Mouse (Mus musculus): Measurements from ENCODE around the gene Dpm3. TPM values are rescaled to one million over a fixed set of nuclear protein-coding genes. Genes with fewer than 3 reads are reported as not detected.

The Dpm3 gene
- total RNA-seq, 2 experiments from 2014 or later = 50.0 to 52.3 TPM

Small RNA genes within 50 kb of the gene (microRNA-seq; reads per million reads assigned to microRNA genes)
- 8.7 to 42.4 reads per million in 2 experiments for gene Mir92b (ENCODE audit: borderline number of aligned reads in 2 of 2)

Other genes starting within 250 kb of the Dpm3 start
- gene Rusc1, start 166.0 kb upstream of the Dpm3 start, total RNA-seq (2021) = 10 to 100 TPM; 24.4 to 25.1 TPM
- gene Gm43738, start 158.3 kb upstream of the Dpm3 start, total RNA-seq (2021) = not detected
- gene Fdps, start 157.4 kb upstream of the Dpm3 start, total RNA-seq (2021) = 10 to 100 TPM; 20.0 to 20.7 TPM
- not detected for gene Pklr, start 123.2 kb upstream of the Dpm3 start, total RNA-seq (2021)
- gene Hcn3, start 99.2 kb upstream of the Dpm3 start, total RNA-seq (2021) = under 1 TPM; 0.17 to 0.38 TPM
- gene Clk2, start 94.6 kb upstream of the Dpm3 start, total RNA-seq (2021) = 10 to 100 TPM; 15.8 to 19.9 TPM
- 10 to 100 TPM; 49.8 to 49.9 TPM for gene Scamp3, start 81.9 kb upstream of the Dpm3 start, total RNA-seq (2021)
- gene Fam189b, start 76.2 kb upstream of the Dpm3 start, total RNA-seq (2021) = 1 to 10 TPM; 4.6 to 5.5 TPM
- gene Gba, start 56.4 kb upstream of the Dpm3 start, total RNA-seq (2021) = 10 to 100 TPM; 21.3 to 21.8 TPM
- 1 to 10 TPM; 6.8 to 9.4 TPM for gene Thbs3, start 44.2 kb upstream of the Dpm3 start, total RNA-seq (2021)
- 10 to 100 TPM; 58.0 to 60.0 TPM for gene Mtx1, start 32.3 kb upstream of the Dpm3 start, total RNA-seq (2021)
- under 1 TPM; 0.14 to 0.46 TPM for gene Muc1, start 30.3 kb upstream of the Dpm3 start, total RNA-seq (2021)
- gene Krtcap2, start 13.4 kb upstream of the Dpm3 start, total RNA-seq (2021) = 10 to 100 TPM; 82.3 to 87.0 TPM
- gene Trim46, start 13.0 kb upstream of the Dpm3 start, total RNA-seq (2021) = under 1 TPM; 0.42 to 0.62 TPM
- 10 to 100 TPM; 20.5 to 23.0 TPM for gene Slc50a1, start 11.2 kb downstream of the Dpm3 start, total RNA-seq (2021)
- gene Efna1, start 21.8 kb downstream of the Dpm3 start, total RNA-seq (2021) = 10 to 100 TPM; 28.3 to 42.6 TPM
- not detected for gene Efna3, start 63.6 kb downstream of the Dpm3 start, total RNA-seq (2021)
- under 1 TPM; 0.19 to 0.22 TPM for gene Efna4, start 78.7 kb downstream of the Dpm3 start, total RNA-seq (2021)
- 10 to 100 TPM; 56.5 to 62.6 TPM for gene Adam15, start 90.6 kb downstream of the Dpm3 start, total RNA-seq (2021)
- not detected for gene Dcst2, start 102.6 kb downstream of the Dpm3 start, total RNA-seq (2021)
- not detected for gene Dcst1, start 105.9 kb downstream of the Dpm3 start, total RNA-seq (2021)
- 10 to 100 TPM; 20.8 to 23.5 TPM for gene Zbtb7b, start 135.4 kb downstream of the Dpm3 start, total RNA-seq (2021)
- under 1 TPM; 0.24 to 0.72 TPM for gene Lenep, start 143.4 kb downstream of the Dpm3 start, total RNA-seq (2021)
- gene Flad1, start 152.5 kb downstream of the Dpm3 start, total RNA-seq (2021) = 10 to 100 TPM; 44.0 to 55.1 TPM
- 1 to 10 TPM; 5.1 to 5.4 TPM for gene Cks1b, start 159.0 kb downstream of the Dpm3 start, total RNA-seq (2021)
- gene Shc1, start 159.1 kb downstream of the Dpm3 start, total RNA-seq (2021) = 10 to 100 TPM; 34.1 to 36.6 TPM
- 10 to 100 TPM; 13.8 to 16.6 TPM for gene Pygo2, start 170.9 kb downstream of the Dpm3 start, total RNA-seq (2021)
- gene Pbxip1, start 177.3 kb downstream of the Dpm3 start, total RNA-seq (2021) = 10 to 100 TPM; 57.0 to 58.0 TPM
- 1 to 10 TPM; 7.0 to 9.2 TPM for gene Pmvk, start 195.2 kb downstream of the Dpm3 start, total RNA-seq (2021)